In the genomic region with DNA sequence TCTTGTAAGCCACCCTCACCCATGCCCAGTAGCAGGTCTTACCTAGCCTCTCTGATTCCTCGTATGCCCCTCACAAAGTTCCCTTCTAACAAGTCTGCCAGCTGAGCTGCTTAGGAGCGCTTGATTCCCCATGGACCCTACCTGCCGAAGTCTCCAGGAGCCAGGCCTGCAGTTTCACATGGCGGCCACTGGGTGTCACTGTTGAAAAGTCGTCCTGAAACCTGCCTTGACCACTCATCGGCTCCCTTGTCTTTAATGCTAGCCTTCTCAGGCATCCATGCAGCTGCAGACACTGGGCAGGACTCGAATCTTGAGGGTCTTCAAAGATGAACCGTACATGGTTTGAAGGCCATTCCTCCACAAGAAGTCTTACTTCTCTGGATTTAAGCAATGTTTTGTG, we compare ENCODE assay signal across 10 mouse cellular contexts. TPM values are rescaled to one million over a fixed set of nuclear protein-coding genes. Genes with fewer than 3 reads are reported as not detected.
DNase-seq lines count a peak whose midpoint lies in the region; ATAC-seq and TF ChIP-seq lines count a peak whose summit lies in the region.
"Had no signal": no experiment of that assay in that cellular context is flagged by ENCODE, and none has a peak within 500 bp of the region (broad histone marks: within the 10 kb centered on the region; RNA-seq: fewer than 3 reads in every experiment).

No protein-coding gene starts in this region.

- H3ac ChIP-seq in C2C12 (ENCODE audit: control insufficient read depth, insufficient read length, low read depth): no peak overlapping the region

- H3K36me3 ChIP-seq in C2C12 (ENCODE audit: control insufficient read depth, insufficient read depth) (no peaks in the 10 kb centered on the region), MEL (ENCODE audit: control insufficient read depth in 1 of 2, insufficient read depth in 2 of 2, low read length in 2 of 2) (no peaks in the 10 kb centered on the region)
- no peaks in the 10 kb centered on the region for H3K36me3 ChIP-seq in kidney, embryonic 16.5 days (ENCODE audit: insufficient read depth, low read length)
- H3K36me3 ChIP-seq: heart, embryonic 13.5 days; stomach, embryonic 15.5 days had no signal

- H3K79me3 ChIP-seq in C2C12 (ENCODE audit: low read depth): no peaks in the 10 kb centered on the region

- H3K4me3 ChIP-seq in C2C12 (ENCODE audit: insufficient read depth, poor library complexity, severe bottlenecking) (no peak overlapping the region), MEL (ENCODE audit: control insufficient read depth in 1 of 2, insufficient read depth in 1 of 2, low read depth in 2 of 2, low read length in 2 of 2) (no peak overlapping the region)
- no peak overlapping the region for H3K4me3 ChIP-seq in gastrocnemius, adult 2 months
- H3K4me3 ChIP-seq in kidney, embryonic 16.5 days (ENCODE audit: low read length): no peak overlapping the region
- H3K4me3 ChIP-seq: heart, embryonic 13.5 days; stomach, embryonic 15.5 days had no signal

- no peak overlapping the region for H3K4me2 ChIP-seq in kidney, embryonic 16.5 days (replicated peaks; ENCODE audit: low read depth, low read length)
- H3K4me2 ChIP-seq: heart, embryonic 13.5 days; stomach, embryonic 15.5 days had no signal

- peak; percentile 55; the same call in 1 of the 2 replicates for ATAC-seq in kidney, embryonic 16.5 days (ENCODE audit: low FRiP score, low TSS enrichment)

- TF ChIP-seq POLR2A in MEL (IDR thresholded peaks at IDR 0.05; ENCODE audit: control insufficient read depth in 1 of 2, insufficient read depth in 1 of 2, low read depth in 1 of 2, low read length in 2 of 2, poor library complexity in 1 of 2): no peak

- no peak overlapping the region for H3K9ac ChIP-seq in MEL (ENCODE audit: control insufficient read depth, low read depth, low read length, poor library complexity, severe bottlenecking)
- H3K9ac ChIP-seq in kidney, embryonic 16.5 days (replicated peaks; ENCODE audit: low read length): no peak overlapping the region
- H3K9ac ChIP-seq: heart, embryonic 13.5 days; stomach, embryonic 15.5 days had no signal

- DNase-seq in MEL (ENCODE audit: low read depth, low spot score): peak; percentile 72
- DNase-seq in cerebellum, adult 8-10 months: peak; percentile 69
- DNase-seq in gastrocnemius, adult 2 months: peak; percentile 64
- DNase-seq in lung, postnatal 10 days: peak; percentile 69
- peak; percentile 59 to 70 for DNase-seq in right cerebral cortex, adult 2 months (ENCODE audit: low spot score in 2 of 2)
- no peak for DNase-seq in c-Kit-positive CD71-positive TER-119-positive erythroid progenitor cells, embryonic 14.5 days (ENCODE audit: low spot score)

- no peaks in the 10 kb centered on the region for H3K4me1 ChIP-seq in MEL (ENCODE audit: control insufficient read depth in 1 of 2, insufficient read depth in 2 of 2, low read length in 2 of 2)
- no peaks in the 10 kb centered on the region for H3K4me1 ChIP-seq in kidney, embryonic 16.5 days (ENCODE audit: insufficient read depth, low read length)
- H3K4me1 ChIP-seq: heart, embryonic 13.5 days; stomach, embryonic 15.5 days had no signal

- WGBS in kidney, embryonic 16.5 days: 7% methylated on average over 8 of the region's 8 CpGs

- no peaks in the 10 kb centered on the region for H3K9me3 ChIP-seq in MEL (replicated peaks; ENCODE audit: insufficient read depth, low read length)
- H3K9me3 ChIP-seq in kidney, embryonic 16.5 days (ENCODE audit: low read length): no peaks in the 10 kb centered on the region
- H3K9me3 ChIP-seq: heart, embryonic 13.5 days; stomach, embryonic 15.5 days had no signal

- H3K27ac ChIP-seq in MEL (ENCODE audit: control insufficient read depth, low read depth, low read length): no peak overlapping the region
- H3K27ac ChIP-seq in gastrocnemius, adult 2 months: no peak overlapping the region
- H3K27ac ChIP-seq in kidney, embryonic 16.5 days (ENCODE audit: low read length): no peak overlapping the region
- H3K27ac ChIP-seq: heart, embryonic 13.5 days; stomach, embryonic 15.5 days had no signal

- TF ChIP-seq EP300 in MEL (IDR thresholded peaks at IDR 0.05; ENCODE audit: low read depth in 1 of 2, low read length in 2 of 2): no peak

- peaks cover 9% of the 10 kb centered on the region for H3K27me3 ChIP-seq in C2C12 (ENCODE audit: control insufficient read depth, insufficient read depth, insufficient read length)
- H3K27me3 ChIP-seq in MEL (ENCODE audit: control insufficient read depth in 1 of 2, insufficient read depth in 2 of 2, low read length in 2 of 2): peaks cover 2 to 5% of the 10 kb centered on the region in 2 experiments; a peak in 2 of 4 replicates
- peaks cover 9% of the 10 kb centered on the region for H3K27me3 ChIP-seq in kidney, embryonic 16.5 days (ENCODE audit: insufficient read depth, low read length)

- TF ChIP-seq CTCF in C2C12 (IDR thresholded peaks at IDR 0.05; ENCODE audit: control insufficient read depth, insufficient read depth, insufficient read length) (peak; percentile 82), MEL (IDR thresholded peaks at IDR 0.05 in 2 of 3, conservative IDR thresholded peaks at IDR 0.05 in 1 of 3; ENCODE audit: control insufficient read depth in 1 of 3, insufficient read depth in 1 of 3, low read depth in 2 of 3, low read length in 3 of 3, poor library complexity in 1 of 3, severe bottlenecking in 1 of 3) (peak; percentile 87 to 97 (median 94))
- peak; percentile 91 for TF ChIP-seq CTCF in gastrocnemius, adult 2 months (IDR thresholded peaks at IDR 0.05)

- H3K79me2 ChIP-seq in C2C12 (ENCODE audit: control insufficient read depth, insufficient read depth) (no peaks in the 10 kb centered on the region), MEL (ENCODE audit: control insufficient read depth, insufficient read depth, low read length, poor library complexity) (no peaks in the 10 kb centered on the region)

- intact Hi-C loops in gastrocnemius, adult 2 months (cut with DNase I): loop anchor here (1.0 to 5.0 kb wide), 4 partner anchors 41 to 339 kb away; a partner anchor contains a TSS

- TF ChIP-seq RAD21 in MEL (IDR thresholded peaks at IDR 0.05; ENCODE audit: low read depth, low read length): peak; percentile 86

TF ChIP-seq in C2C12, 6 proteins besides CTCF, POLR2A, EP300 and RAD21:
- no peak for TF ChIP-seq MAX (IDR thresholded peaks at IDR 0.05)
- TF ChIP-seq FOSL1 (IDR thresholded peaks at IDR 0.05; ENCODE audit: insufficient read depth, low read length, poor library complexity, severe bottlenecking): no peak
- TF ChIP-seq CEBPB (IDR thresholded peaks at IDR 0.05; ENCODE audit: low read depth): no peak
- no peak for TF ChIP-seq MYOD1 (IDR thresholded peaks at IDR 0.05; ENCODE audit: control insufficient read depth, insufficient read length, low read depth)
- no peak for TF ChIP-seq MYOG (IDR thresholded peaks at IDR 0.05; ENCODE audit: control insufficient read depth, extremely low read depth, insufficient read length)
- no peak for TF ChIP-seq USF1 (IDR thresholded peaks at IDR 0.05; ENCODE audit: low read depth)
TF ChIP-seq in C2C12: peak in this region for 0.

TF ChIP-seq in MEL, 35 proteins besides CTCF, POLR2A, EP300 and RAD21:
- TF ChIP-seq RCOR1 (IDR thresholded peaks at IDR 0.05; ENCODE audit: low read depth, low read length) (no peak), MYC (IDR thresholded peaks at IDR 0.05; ENCODE audit: low read depth, low read length) (no peak), ZC3H11A (IDR thresholded peaks at IDR 0.05; ENCODE audit: low read depth, low read length) (peak; percentile 92), POLR2AphosphoS2 (IDR thresholded peaks at IDR 0.05; ENCODE audit: low read length) (no peak), UBTF (IDR thresholded peaks at IDR 0.05; ENCODE audit: borderline replicate concordance, insufficient read depth, low read depth, low read length) (no peak), SMC3 (IDR thresholded peaks at IDR 0.05; ENCODE audit: low read depth, low read length) (peak; percentile 97), ZMIZ1 (IDR thresholded peaks at IDR 0.05; ENCODE audit: low read depth, low read length) (no peak), BHLHE40 (IDR thresholded peaks at IDR 0.05; ENCODE audit: borderline replicate concordance, low read depth, low read length) (0 out of 2 replicates have a peak, but pooled peaks have one; percentile 28), SIN3A (IDR thresholded peaks at IDR 0.05; ENCODE audit: low read length) (no peak; the same call in 1 of the 2 replicates), GABPA (IDR thresholded peaks at IDR 0.05; ENCODE audit: low read depth, low read length) (no peak)

RNA-seq across cellular contexts. Expression of a gene that starts 19.6 kb away (rescaled TPM):
- polyA plus RNA-seq in C2C12 (2012; fragmentation: generic; extraction: Trizol) (17.1 TPM), MEL (2012; ENCODE audit: insufficient read depth in 1 of 2, insufficient read length in 2 of 2, low read depth in 1 of 2, low replicate concordance in 2 of 2, missing spikeins in 1 of 2) (10 to 100 TPM in 1 of 2 experiments, not detected in 1; 38.2 TPM)
- total RNA-seq in MEL (2012; rRNA removed): 22.3 and 22.7 TPM in 2 replicates
- total RNA-seq in gastrocnemius, adult 2 months (2021): 10 to 100 TPM; 23.0 to 25.9 TPM
- polyA plus RNA-seq in kidney, embryonic 16.5 days (2015; fragmentation: Nextera tagmentation; extraction: Ambion mirVana): 23.1 and 26.0 TPM in 2 replicates

RNA-seq across cellular contexts. Expression of a gene that starts 34.8 kb away (rescaled TPM):
- polyA plus RNA-seq in C2C12 (2012; fragmentation: generic; extraction: Trizol) (96.4 TPM), MEL (2012; ENCODE audit: insufficient read depth in 1 of 2, insufficient read length in 2 of 2, low read depth in 1 of 2, low replicate concordance in 2 of 2, missing spikeins in 1 of 2) (100 to 1,000 TPM in 1 of 2 experiments, not detected in 1; 204 TPM)
- 173 and 177 TPM in 2 replicates for total RNA-seq in MEL (2012; rRNA removed)
- total RNA-seq in gastrocnemius, adult 2 months (2021): 10 to 100 TPM; 25.7 to 31.9 TPM
- 122 and 128 TPM in 2 replicates for polyA plus RNA-seq in kidney, embryonic 16.5 days (2015; fragmentation: Nextera tagmentation; extraction: Ambion mirVana)
